Mouse (Mus musculus) inflammation-experienced regulatory T-cells, adult 6 months (primary cell): ENCODE data around the gene Ldha. TPM values are rescaled to one million over a fixed set of nuclear protein-coding genes. Genes with fewer than 3 reads are reported as not detected.
"Not testable (repeated sequence)": the region's sequence is repeated elsewhere in the genome, so short reads cannot be mapped to it uniquely, and the experiment has no call there.

Experiments used
- ATAC-seq: one replicate; pipeline ENCODE4 v1.8.0; 2017
- polyA plus RNA-seq, 3 experiments: library from polyadenylated mRNA; unstranded; fragments of 100-300 nt; shearing (Covaris generic); gene quantifications; one replicate each; pipeline ENCODE4 v1.2.1; 2017

Gene Ldha
- polyA plus RNA-seq = 1,000 to 10,000 TPM in 1 of 3 experiments, 100 to 1,000 TPM in 2; 790 to 1,249 (median 846) TPM

DNA sequence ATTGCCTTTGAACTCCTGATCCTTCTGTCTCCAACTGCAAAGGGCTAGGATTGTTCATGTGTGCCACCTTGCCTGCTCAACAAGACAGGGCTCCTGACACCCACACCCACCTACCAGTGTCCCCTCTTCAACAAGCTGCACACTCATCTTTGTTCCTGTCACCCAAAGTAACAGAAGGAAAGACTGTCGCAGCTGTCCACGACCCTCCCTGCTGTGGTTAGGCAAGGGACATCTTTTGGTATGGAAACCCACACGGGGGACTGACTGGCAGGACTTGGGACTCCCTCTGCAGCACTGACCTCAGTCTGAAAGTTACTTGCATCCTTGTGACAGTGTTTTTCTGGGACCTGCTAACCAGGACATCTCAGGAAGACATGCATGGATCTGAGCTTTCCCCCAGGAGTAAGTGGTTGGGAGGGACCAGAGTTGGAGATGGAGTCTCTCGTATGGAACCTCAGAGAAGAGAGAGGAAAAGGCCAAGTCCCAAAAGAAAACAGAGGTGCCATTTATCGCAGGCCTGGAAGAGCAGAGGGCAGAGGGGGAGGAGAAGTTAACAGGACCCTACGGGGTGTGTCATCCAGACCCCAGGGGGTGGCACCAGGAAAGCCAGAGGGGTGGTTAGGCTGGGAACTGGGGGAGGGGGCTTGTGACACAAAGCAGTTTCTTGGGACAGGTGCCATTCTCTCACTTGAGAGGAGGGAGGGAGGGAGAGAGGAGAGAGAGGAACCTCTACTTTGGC, at the start of gene Ldha:
Gene Ldha, plus strand, starts transcription at position 689 of the 739 bp plus-strand sequence.
- ATAC-seq = no peak

- no peak for ATAC-seq
Observed at GRCm38 (mm10) chr7:46793871-46794270, 47.4 kb upstream of the Ldha start.

DNA sequence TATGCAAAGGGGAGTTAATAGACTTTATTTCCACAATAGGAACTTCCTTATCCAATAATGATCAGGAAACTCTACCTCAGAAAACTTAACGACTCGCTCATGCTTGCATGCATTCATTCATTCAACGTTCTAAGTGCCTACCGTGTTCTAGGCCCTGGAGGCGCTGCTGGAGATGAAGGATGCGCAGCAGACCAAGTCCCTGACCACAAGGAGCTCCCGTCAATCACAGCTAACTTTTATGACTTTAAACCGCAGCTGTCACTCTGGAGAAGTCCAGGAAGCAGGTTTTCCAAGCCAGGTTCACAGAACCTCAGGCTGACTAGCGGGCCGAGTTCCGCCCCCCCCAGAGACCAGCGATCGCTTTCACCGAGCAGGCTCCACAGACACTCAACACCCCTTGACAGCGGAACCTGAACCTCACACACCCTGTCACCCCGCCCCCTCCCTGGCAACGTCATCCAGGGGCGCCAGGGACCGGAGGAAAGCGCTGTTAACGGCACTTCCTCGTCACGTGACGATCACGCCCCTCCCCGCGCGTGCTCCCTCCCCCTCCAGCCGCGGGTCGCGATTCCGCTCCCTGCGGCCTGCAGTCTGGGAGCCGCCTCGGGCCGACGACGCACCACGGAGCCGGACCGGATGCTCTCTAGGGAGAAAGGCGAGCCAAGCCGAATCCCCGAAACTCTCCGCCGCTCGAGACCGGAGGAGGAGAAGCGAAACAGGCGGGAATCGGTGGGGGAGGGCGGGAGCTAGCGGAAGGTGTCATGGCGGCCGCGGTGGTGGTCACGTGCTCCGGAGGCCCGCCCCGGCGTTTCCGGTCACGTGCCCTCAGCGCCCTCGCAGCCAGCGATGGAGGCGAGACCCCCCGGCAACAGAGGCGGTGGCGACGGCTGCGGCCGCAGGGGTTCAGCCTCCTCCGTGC, 45.7 kb upstream of the Ldha start, which contains the start of the genes Hps5 and Gtf2h1:
Gene Hps5, minus strand, starts transcription at position 778 of the 919 bp plus-strand sequence.
Gene Gtf2h1, plus strand, starts transcription at position 817 of the 919 bp plus-strand sequence.
- peak; percentile 91 for ATAC-seq

DNA sequence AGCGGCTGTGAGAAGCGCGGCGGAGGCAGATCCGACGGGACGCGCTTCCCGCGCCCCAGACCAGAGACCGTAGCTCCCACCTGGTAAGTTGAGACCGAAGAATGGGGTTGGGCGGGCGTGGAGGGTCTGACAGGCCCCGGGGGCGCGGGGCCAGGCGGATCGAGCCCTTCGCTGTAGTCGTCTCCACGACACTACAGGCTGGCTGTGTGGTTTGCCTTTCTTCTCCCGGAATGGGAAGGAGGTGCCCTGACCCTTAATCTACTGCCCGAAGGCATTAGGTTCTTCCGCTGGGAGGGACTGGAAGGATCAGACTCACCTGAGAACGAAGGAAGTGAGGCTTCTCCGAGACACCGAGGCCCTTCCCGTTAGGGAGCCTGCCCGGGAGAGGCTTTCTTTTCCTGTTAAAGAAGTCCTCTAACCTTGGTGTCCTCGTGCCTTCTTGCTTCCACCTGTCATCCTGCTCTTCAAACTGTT, 45.0 kb upstream of the Ldha start:
- peak; percentile 15 for ATAC-seq

GRCm38 (mm10) chr7:46796779-46797178, 44.5 kb upstream of the Ldha start:
- no peak for ATAC-seq

DNA sequence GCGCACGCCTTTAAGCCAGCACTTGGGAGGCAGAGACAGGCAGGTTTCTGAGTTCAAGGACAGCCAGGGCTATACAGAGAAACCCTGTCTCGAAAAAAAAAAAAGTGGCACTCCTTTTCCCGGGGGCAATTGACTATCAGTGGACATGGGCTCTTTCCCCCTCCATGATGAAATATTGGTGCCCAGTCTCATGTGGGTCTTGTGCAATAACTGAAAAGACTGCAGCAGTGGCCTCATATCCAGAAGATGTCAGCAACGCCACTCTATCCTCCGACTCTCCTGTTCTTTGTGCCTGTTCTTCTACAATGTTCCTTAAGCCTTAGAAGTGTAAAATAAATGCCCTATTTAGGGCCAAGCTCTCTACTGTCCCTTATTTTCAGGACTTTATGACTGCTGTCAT, 30.9 kb upstream of the Ldha start:
- ATAC-seq = no peak

DNA sequence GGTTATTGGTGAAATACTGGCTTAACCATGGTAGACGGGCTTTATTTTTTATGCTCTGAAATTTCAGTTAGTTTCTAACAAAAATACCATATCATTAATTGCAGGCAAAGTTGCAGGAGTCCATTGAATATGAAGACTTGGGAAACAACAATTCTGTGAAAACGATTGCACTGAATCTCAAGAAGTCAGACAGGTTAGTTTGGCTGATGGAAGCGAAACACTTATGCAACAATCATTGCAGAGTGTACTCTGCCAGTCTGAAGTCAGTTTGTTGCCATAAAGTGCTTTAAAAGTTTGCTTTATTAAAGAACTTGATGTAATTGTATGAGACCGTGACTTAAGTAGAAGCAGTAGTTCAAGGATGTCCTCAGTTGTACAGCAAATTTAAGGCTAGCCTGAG, 27.3 kb upstream of the Ldha start:
- no peak for ATAC-seq

GRCm38 (mm10) chr7:46820876-46821632, 20.2 kb upstream of the Ldha start:
- ATAC-seq = not testable (repeated sequence)

GRCm38 (mm10) chr7:46827046-46827802, 14.1 kb upstream of the Ldha start:
- ATAC-seq = no peak

GRCm38 (mm10) chr7:46827803-46828184, 13.5 kb upstream of the Ldha start:
- ATAC-seq = no peak

DNA sequence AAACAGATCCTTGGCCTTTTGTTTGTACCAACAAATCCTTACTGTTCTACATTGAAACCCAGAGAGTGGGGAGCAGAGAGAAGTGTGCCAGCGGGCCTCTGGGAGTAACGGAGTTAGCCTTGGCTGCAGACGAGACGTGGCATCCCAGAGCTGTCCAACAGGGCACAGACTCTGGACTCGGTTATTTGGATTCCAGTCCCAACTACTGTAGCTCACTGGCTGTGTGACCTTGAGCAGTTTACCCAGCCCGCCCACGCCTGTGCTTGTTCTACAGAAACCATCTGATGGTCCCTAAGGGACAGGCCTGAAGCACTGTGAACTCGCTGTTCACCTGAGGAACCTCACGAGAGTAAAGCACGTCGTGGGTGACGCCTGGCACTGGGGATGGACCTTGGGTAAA, 11.4 kb upstream of the Ldha start:
- ATAC-seq = no peak

- ATAC-seq = no peak
Observed at GRCm38 (mm10) chr7:46830799-46831590, 10.3 kb upstream of the Ldha start.

DNA sequence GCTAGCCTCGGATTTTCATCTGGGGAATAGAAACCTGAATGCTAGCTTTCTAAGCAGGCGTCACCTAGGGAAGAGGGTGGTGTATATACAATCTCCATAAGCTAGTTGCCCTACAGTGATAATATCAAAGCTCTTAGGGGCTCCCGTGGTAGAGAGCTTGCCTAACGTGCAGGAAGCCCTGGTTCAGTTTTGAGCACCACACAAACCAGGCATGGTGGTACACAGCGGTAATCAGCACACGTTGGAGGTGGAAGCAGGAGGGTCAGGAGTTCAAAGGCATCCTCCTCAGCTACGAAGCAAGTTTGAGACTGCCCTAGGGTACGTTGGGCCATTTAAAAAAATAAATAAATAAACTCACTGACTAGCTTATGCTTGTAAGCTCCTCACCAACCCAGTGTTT, 9.6 kb upstream of the Ldha start:
- no peak for ATAC-seq

GRCm38 (mm10) chr7:46832112-46832810, 9.0 kb upstream of the Ldha start:
- peak; percentile 64 for ATAC-seq

- ATAC-seq = peak; percentile 92
Observed at GRCm38 (mm10) chr7:46833266-46833665, 8.0 kb upstream of the Ldha start.

GRCm38 (mm10) chr7:46833670-46834255, 7.5 kb upstream of the Ldha start:
- ATAC-seq = no peak

DNA sequence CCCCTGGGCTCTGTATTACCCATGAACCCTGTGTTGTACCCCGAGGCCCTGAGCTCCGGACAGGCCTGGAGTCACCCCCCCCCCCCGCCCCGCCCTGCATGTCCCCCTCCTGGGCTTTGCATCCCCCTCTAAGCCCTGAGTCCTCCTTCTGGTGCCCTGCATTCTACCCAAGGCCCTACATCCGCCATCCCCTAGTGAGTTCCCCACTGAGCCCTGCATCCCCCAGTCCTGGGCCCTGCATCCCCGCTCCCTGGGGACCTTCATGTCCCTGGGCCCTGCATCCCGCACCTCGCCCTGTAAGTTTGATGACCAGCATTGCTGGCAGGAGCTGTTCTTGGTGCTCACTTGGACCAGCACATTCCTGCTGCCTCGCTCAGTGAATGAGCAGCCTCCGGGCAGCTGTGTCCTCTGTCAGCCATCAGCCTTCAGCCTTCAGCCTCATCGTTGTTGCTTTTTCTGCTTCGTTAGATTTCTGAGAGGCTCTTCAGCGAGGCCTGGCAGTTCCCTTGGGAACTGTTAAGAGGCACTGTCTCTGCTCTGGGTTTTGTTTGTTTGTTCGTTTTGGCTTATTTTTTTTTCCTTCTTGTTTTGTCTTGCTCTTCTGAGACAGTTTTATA, 6.2 kb upstream of the Ldha start:
- ATAC-seq = no peak

- ATAC-seq = no peak
Observed at GRCm38 (mm10) chr7:46836357-46836756, 4.9 kb upstream of the Ldha start.

GRCm38 (mm10) chr7:46837073-46837472, 4.2 kb upstream of the Ldha start:
- ATAC-seq = no peak
